Mouse (Mus musculus) limb, embryonic 10.5 days (tissue): ENCODE measurements at regions not wholly inside any gene's neighbourhood (a gene's known extent, or its start where the extent isn't known, plus 50 kb on each side); places are given as distances from the start of the nearest gene placed in this dataset.

Source experiments
- DNase-seq: peaks from one replicate; pipeline ENCODE4 v3.0.0-alpha.2; 2017; ENCODE audit warnings: low spot score
- H3K27ac ChIP-seq: fragments of 300-500 bp; sonication (generic); 2 replicates; pipeline ENCODE4 v1.5.1; 2016; ENCODE audit warnings: mild to moderate bottlenecking
- H3K27me3 ChIP-seq: fragments of 300-500 bp; sonication (generic); 2 replicates; pipeline ENCODE4 v1.6.1; 2016; ENCODE audit warnings: low read depth, mild to moderate bottlenecking; ENCODE audit not compliant: poor library complexity, severe bottlenecking
- H3K36me3 ChIP-seq: fragments of 300-500 bp; sonication (generic); 2 replicates; pipeline ENCODE4 v1.6.1; 2016; ENCODE audit warnings: mild to moderate bottlenecking, moderate library complexity
- H3K4me1 ChIP-seq: fragments of 300-500 bp; sonication (generic); 2 replicates; pipeline ENCODE4 v1.6.1; 2016
- H3K4me3 ChIP-seq: fragments of 300-500 bp; sonication (generic); 2 replicates; pipeline ENCODE4 v1.5.1; 2016; ENCODE audit warnings: mild to moderate bottlenecking, moderate library complexity
- H3K9me3 ChIP-seq: fragments of 300-500 bp; sonication (generic); replicated peaks from 2 replicates; pipeline ENCODE4 v1.6.1; 2016; ENCODE audit warnings: mild to moderate bottlenecking
- WGBS: fragments of 180-500 bp; shearing (Covaris S2); methylation state at CpG from one replicate; pipeline ENCODE4 v1.1.7; 2016; 5-methylcytosine and 5-hydroxymethylcytosine counted together

DNA sequence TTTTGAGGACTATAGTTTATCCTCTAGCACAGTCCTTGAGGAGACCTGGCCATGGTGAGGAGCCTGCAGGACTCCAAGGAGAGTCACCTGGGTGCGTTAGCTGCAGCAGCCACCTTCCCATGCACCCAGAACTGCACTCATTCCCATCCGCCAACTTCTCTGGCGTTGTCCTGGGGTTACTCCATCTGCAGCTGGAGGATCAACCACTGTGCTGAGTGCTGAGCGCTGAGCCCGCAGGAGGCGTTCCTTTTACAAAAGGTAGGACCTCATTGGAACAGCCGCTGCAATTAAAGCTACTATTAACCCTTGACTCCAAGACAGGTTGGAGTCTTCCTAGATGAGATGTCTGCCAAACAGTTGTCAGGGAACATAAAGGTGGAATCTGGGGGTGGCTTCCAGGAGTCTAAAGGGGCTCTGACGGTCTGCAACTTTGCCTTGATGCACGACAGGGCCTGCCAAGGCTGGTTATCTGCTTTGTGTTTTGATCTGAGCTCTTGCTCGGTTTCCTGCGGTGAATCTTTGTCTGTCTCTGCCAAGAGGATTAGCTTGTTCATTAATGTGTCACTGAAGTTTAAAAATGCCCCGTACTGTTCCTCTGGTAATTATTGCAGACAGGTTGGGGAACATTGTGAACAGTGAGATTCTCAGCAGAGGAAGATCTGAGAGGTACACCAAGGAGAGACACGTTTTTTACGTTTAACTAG lies 152.1 kb downstream of the Fam173b start:
- 41% methylated on average over 14 of the region's 14 CpGs for WGBS
- DNase-seq, result no peak
- Histone ChIP-seq H3K4me3 (no peak overlapping the region), H3K27ac (no peak overlapping the region), H3K36me3 (no peaks in the 10 kb centered on the region), H3K4me1 (peaks cover 11% of the 10 kb centered on the region), H3K27me3 (no peaks in the 10 kb centered on the region), H3K9me3 (no peaks in the 10 kb centered on the region)

DNA sequence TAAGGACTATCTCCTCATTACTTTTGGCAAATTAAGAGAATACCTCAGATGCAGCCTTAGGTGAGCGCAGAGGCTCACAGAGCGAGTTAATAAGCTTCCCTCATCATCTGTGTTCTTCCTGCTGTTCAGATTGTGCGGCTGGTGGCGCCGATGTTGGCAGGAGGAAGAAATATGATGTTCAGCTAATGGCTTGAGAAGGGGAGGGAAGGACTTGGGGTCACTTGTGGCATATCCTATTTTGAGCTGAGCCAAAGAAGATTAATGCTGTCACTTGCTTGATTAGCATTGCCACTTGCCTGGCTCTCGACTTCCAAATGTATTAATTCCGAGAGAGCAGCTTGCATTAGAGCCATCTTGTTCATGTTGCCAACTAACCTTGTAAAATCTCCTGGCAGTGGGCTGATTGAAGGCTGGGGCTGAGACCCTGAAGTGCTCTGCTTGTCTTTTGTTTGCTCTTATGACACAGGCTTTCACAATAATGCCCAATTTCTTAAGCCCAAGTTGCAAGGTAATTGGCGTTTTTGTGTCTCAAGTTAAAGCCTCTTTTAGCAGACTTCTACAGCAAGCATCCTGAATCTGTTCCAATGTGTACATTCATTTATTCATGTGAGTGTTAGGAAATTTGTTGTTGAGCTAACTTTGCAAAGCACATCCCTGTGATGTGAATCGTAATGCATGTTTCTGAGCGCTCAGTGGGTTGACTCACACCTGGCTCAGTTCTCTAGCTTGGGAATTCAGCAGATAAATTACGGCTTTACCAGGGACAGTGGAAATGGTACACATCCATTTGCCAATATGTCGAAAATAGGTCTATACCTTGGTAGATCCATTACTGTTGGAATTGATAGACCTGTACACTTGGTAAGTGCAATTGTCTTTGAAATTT lies 167.6 kb downstream of the Fam173b start:
- Histone ChIP-seq H3K27ac (no peak overlapping the region), H3K9me3 (no peaks in the 10 kb centered on the region), H3K4me3 (no peak overlapping the region), H3K36me3 (no peaks in the 10 kb centered on the region), H3K4me1 (no peaks in the 10 kb centered on the region), H3K27me3 (no peaks in the 10 kb centered on the region)
- no peak for DNase-seq
- WGBS, result 79% methylated on average over 12 of the region's 12 CpGs

DNA sequence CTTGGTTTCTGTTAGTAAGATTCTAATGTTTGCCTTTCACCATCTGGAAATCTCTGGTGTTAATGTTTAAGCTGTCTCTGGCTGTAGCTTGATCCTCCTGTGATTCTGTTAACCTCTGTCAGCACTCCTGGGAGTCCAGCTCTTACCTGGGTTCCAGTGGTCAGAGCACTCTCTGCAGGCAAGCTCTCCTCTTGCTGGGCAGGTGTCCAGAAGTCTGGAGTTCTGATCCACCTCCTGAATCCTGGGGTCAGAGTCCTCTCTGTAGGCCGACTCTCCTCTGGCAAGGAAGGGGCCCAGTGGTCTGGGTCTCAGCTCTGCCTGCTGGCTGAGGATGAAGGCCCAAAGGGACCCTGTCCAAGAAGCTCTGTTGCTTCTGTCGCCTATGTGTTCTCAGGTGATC lies 181.4 kb downstream of the Fam173b start:
- Histone ChIP-seq H3K27ac (no peak overlapping the region), H3K27me3 (no peaks in the 10 kb centered on the region), H3K4me1 (no peaks in the 10 kb centered on the region), H3K36me3 (no peaks in the 10 kb centered on the region), H3K4me3 (no peak overlapping the region), H3K9me3 (no peaks in the 10 kb centered on the region)
- DNase-seq, result no peak
- 94% methylated on average over 2 of the region's 2 CpGs for WGBS

DNA sequence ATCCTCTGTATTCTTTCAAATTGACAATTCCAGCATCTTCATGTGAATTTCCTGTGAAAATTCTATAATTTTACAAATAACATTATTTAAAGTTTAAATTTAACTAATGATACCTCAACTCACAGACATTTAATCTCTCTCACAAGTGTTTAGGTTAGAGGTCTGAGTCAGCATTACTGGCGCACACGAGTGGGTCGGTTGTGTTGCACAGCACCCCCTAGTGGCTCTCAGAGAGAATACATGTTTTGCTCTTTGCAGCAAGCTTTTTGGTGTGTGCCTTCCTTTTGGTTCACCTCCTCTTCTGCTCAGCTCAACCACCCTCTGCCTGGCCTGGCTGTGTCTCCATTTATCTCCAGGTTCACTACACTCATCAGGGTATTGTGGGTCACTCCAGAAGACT lies 183.4 kb downstream of the Fam173b start:
- no peak overlapping the region for H3K4me3 ChIP-seq
- H3K36me3 ChIP-seq, result no peaks in the 10 kb centered on the region
- H3K4me1 ChIP-seq, result no peaks in the 10 kb centered on the region
- WGBS, result 80% methylated on average over 3 of the region's 3 CpGs
- no peak overlapping the region for H3K27ac ChIP-seq
- H3K27me3 ChIP-seq, result no peaks in the 10 kb centered on the region
- no peaks in the 10 kb centered on the region for H3K9me3 ChIP-seq
- no peak for DNase-seq

DNA sequence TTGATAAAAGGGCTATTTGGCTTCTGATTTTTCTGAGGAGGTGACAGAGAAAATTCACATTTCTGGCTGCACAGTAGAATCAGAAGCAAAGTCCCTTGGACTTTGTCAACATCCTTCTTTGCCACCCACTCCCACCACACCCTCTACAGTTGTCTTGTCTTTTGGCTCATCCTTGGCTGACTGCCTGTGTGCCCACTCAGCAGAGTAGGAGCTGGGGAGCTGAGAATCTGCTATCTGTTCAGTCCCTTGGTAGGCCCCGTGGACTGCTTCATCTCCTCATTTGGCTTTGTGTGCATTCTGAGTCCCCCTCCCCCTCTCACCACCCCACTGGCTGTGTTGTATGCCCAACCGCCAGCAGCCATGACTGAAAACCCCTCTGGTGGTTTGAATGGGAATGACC lies 197.2 kb downstream of the Fam173b start:
- H3K4me1 ChIP-seq, result no peaks in the 10 kb centered on the region
- H3K27ac ChIP-seq, result no peak overlapping the region
- DNase-seq, result no peak
- no peak overlapping the region for H3K4me3 ChIP-seq
- WGBS, result 85% methylated on average over 2 of the region's 2 CpGs
- H3K27me3 ChIP-seq, result no peaks in the 10 kb centered on the region
- no peaks in the 10 kb centered on the region for H3K9me3 ChIP-seq
- H3K36me3 ChIP-seq, result no peaks in the 10 kb centered on the region

DNA sequence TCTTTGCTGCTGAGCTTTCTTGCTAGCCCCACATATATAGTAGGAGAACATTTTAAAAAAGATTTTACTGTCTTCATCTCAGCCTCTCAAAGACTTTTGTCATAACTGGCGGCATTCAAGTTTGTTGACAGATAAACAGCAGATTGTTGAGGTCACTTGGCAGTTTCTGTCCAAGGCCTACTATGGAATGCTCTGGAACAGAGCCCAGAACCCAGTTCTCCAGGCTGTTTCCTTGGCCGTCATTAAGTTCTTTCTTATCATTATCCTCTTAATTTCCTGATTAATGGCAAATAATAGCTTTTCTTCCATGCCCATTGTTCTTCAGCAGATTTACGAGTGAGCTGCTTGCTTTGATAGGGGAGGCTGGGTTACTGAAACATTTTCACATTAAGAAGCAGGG lies 203.9 kb downstream of the Fam173b start:
- no peaks in the 10 kb centered on the region for H3K27me3 ChIP-seq
- WGBS, result 90% methylated on average over 3 of the region's 3 CpGs
- no peak overlapping the region for H3K27ac ChIP-seq
- no peak for DNase-seq
- H3K9me3 ChIP-seq, result no peaks in the 10 kb centered on the region
- H3K36me3 ChIP-seq, result no peaks in the 10 kb centered on the region
- no peaks in the 10 kb centered on the region for H3K4me1 ChIP-seq
- no peak overlapping the region for H3K4me3 ChIP-seq

DNA sequence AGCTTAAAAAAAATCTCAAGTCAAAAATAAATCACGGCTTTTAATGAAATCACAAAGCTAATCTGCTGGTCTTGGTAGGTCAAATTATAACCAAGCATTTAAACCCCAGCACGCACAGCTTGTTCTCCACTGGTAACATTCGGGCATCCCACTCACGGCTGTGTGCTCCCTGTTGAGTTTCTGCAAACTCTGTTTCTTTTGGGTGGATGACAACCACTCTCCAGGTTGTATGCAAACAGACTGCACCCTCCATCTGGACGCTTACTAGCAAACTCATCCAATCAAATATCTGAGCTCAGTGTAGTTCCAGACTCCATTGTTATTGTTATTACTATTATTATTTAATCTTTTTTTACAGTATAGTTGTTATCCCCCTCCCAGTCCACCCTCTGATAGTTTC lies 213.9 kb downstream of the Fam173b start:
- no peak overlapping the region for H3K4me3 ChIP-seq
- H3K9me3 ChIP-seq, result no peaks in the 10 kb centered on the region
- WGBS, result 86% methylated on average over 5 of the region's 5 CpGs
- H3K36me3 ChIP-seq, result no peaks in the 10 kb centered on the region
- no peaks in the 10 kb centered on the region for H3K27me3 ChIP-seq
- DNase-seq, result no peak
- H3K4me1 ChIP-seq, result peaks cover 5% of the 10 kb centered on the region; the same call in 1 of the 2 replicates
- H3K27ac ChIP-seq, result no peak overlapping the region

DNA sequence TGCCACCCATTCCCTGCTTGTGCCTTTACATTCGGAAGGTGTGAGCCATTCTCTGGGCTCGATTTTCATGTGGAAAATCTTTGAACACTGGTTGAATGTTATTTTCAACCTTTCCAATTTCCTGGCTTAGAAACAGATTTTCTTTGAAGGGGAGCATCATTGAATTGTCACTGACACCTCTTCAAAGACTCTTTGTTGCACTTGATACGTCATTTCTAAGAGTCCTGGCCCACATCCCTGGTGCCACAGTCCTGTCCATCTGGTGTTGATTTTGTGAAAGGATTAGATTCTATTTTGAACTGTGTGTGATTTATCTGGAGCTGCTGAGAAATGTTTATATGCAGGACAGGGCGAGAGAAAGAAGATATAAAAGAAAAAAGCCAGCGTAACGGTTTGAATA lies 217.6 kb downstream of the Fam173b start:
- no peak for DNase-seq
- WGBS, result 26% methylated on average over 6 of the region's 6 CpGs

DNA sequence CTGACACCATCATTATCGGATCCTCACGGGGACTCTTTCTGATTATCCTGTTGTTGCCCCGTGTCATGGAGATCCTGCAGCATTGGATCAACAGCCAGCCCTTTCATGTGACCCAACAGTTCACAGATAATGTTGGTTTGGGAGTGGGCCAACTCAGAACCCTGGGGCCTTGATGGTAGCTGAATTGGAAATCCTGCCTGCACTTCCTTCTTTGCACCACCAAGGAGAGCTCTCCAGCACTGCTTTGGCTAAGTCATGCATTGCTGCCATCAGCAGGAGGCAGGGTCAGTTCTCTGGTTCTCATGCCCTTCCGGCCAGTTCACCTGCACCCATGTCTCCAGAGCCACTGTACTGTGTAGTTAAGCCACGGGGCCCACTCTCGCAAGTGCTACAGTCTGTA lies 225.6 kb downstream of the Fam173b start:
- H3K4me1 ChIP-seq, result no peaks in the 10 kb centered on the region
- H3K36me3 ChIP-seq, result no peaks in the 10 kb centered on the region
- no peak for DNase-seq
- WGBS, result 95% methylated on average over 6 of the region's 6 CpGs
- H3K27ac ChIP-seq, result no peak overlapping the region
- H3K4me3 ChIP-seq, result no peak overlapping the region
- H3K27me3 ChIP-seq, result no peaks in the 10 kb centered on the region
- H3K9me3 ChIP-seq, result no peaks in the 10 kb centered on the region

More for the DNA sequence above, 217.6 kb downstream of the Fam173b start:
- Histone ChIP-seq H3K27me3 (no peaks in the 10 kb centered on the region), H3K4me1 (peaks cover 5% of the 10 kb centered on the region; the same call in 1 of the 2 replicates), H3K36me3 (no peaks in the 10 kb centered on the region), H3K4me3 (no peak overlapping the region), H3K9me3 (no peaks in the 10 kb centered on the region), H3K27ac (no peak overlapping the region)

DNA sequence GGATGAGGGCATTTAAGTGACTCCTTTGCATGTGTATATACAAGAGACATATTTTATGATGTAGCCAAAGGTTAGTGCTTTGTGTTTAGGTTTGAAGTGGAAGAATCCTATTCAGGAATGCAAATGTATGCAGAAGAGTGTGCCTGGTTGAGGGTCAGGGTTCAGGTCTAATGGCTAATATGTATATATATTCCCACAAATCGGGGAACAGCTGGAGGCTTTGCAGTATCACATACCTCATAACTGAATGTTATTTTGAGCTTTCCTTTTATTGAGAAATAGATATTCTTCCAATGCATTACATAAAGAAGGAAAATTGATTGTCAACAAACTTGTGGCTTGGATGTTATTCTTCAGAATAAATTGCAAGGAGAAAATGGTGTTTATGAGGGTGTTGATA lies 239.9 kb downstream of the Fam173b start:
- Histone ChIP-seq H3K27ac (no peak overlapping the region), H3K4me1 (no peaks in the 10 kb centered on the region), H3K9me3 (no peaks in the 10 kb centered on the region), H3K27me3 (no peaks in the 10 kb centered on the region), H3K4me3 (no peak overlapping the region), H3K36me3 (no peaks in the 10 kb centered on the region)
- 98% methylated on average over 1 of the region's 1 CpGs for WGBS
- no peak for DNase-seq

DNA sequence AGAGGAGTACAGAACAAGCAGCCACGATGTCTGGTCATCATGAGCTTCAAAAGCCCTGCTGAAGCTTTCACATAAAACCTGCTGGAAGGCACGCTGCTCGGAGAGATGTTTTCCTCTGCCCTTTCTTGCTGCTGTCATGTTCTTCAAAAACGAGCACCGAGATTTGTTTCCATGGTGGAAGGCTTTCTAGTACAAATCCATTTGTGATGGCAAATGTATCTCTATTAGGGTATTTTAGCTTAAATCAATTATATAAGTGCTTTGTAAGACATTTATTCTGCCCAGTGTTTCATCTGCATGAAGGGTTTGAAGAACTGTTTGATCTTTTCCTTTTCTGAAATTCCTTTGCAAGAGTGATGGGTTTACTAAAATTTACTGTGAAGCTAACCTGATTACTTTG lies 253.1 kb downstream of the Fam173b start:
- WGBS, result 79% methylated on average over 5 of the region's 5 CpGs
- Histone ChIP-seq H3K36me3 (no peaks in the 10 kb centered on the region), H3K4me3 (no peak overlapping the region), H3K27ac (no peak overlapping the region), H3K27me3 (no peaks in the 10 kb centered on the region), H3K9me3 (no peaks in the 10 kb centered on the region), H3K4me1 (no peaks in the 10 kb centered on the region)
- DNase-seq, result no peak

DNA sequence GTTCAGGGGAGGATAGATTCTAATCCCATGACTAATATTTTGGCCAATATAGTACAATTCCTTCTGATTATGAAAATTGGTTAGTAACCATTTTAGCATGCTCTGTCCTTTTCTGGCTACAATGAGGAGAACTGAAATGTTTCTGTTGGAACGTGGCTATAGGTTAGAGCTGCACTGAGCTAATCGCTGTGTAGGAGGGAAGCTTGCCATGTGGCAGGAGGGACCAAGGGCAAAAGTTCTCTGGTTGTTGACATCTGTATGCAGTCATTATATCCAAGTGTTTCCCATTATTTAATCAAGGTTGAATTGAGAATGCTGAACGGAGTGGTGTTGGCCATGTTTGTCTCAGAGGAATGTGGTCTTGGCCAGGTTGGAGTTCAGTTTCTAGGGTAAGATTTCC lies 253.5 kb downstream of the Fam173b start:
- Histone ChIP-seq H3K27me3 (no peaks in the 10 kb centered on the region), H3K4me3 (no peak overlapping the region), H3K36me3 (no peaks in the 10 kb centered on the region), H3K4me1 (no peaks in the 10 kb centered on the region), H3K27ac (no peak overlapping the region), H3K9me3 (no peaks in the 10 kb centered on the region)
- WGBS, result 69% methylated on average over 3 of the region's 3 CpGs
- no peak for DNase-seq

DNA sequence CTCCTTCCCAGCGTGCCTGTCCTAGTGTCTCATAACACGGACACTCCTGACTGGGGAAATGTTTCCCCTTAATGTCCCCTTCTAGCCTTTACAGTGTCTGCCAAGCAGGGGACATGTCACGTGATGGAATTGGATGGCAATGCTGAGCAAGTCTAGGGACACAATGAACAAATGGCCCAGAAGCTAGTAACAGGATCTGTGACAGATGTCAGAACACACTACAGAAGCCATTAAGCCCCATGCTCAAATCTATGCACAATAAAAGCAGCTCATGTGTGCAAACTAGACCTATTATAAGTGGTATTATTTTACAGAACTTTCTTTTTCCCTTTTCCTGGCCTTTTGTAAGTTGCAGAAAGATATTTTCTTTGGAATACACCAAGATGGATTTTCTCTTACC lies 267.4 kb downstream of the Fam173b start:
- H3K4me3 ChIP-seq, result no peak overlapping the region
- DNase-seq, result no peak
- no peaks in the 10 kb centered on the region for H3K9me3 ChIP-seq
- 91% methylated on average over 3 of the region's 3 CpGs for WGBS
- H3K4me1 ChIP-seq, result peaks cover 22% of the 10 kb centered on the region
- H3K27ac ChIP-seq, result no peak overlapping the region
- no peaks in the 10 kb centered on the region for H3K27me3 ChIP-seq
- no peaks in the 10 kb centered on the region for H3K36me3 ChIP-seq
